Mouse (Mus musculus): ENCODE results near the gene Slfn14. TPM values are rescaled to one million over a fixed set of nuclear protein-coding genes. Genes with fewer than 3 reads are reported as not detected.
A peak's percentile ranks its signal among the peaks of the same experiment; 100 is the strongest.

Slfn14 gene
- total and polyA plus RNA-seq, 3 experiments: 0.04 to 0.19 TPM; not detected in 1

DNA sequence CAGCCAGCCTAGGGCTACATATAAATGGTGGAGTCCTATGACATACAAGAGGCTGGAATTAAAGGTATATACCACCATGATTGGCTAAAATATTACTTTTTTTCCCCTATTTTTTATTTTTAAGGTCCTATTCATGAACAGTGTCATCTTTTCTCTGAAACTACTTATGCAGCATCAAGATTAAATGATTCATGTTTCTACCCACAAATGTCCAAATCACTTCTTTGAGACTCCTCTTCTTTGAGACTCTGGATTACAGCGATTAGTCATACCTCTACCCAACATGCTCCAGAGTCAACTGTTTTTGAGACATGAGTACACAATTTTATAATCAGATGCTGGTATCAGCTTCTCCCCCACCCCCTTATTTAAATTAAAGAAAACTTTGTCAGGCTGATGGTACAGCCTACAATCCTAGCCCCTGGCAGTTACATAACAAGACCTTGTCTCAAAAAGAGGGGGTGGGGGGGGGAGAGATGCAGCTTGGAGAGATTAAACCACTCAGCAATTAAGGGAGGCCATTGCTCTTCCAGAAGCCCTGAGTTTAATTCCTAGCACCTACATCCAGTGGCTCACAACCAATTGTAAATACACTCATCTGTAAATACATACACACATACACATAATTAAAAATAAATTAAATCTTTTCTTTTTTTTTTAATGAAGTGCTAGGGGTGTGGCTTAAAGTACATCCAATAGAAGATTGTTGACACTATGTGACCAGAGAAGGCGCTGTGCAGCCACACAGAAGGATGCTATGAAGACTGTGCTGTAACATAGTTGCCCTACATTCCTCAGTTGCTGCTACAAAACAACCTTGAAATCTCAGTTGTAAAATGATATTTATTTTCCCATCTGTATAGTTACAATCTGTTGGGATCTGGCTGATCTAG lies 14.3 kb downstream of the Slfn14 start:
- Histone ChIP-seq H3K4me3 (ENCODE audit: control insufficient read depth in 1 of 2, insufficient read depth in 1 of 2, low read depth in 2 of 2, low read length in 2 of 2) (no peak overlapping the region), H3K9me3 (replicated peaks; ENCODE audit: insufficient read depth, low read length) (no peaks in the 10 kb centered on the region), H3K79me2 (ENCODE audit: control insufficient read depth, insufficient read depth, low read length, poor library complexity) (no peaks in the 10 kb centered on the region), H3K27me3 (ENCODE audit: control insufficient read depth in 1 of 2, insufficient read depth in 2 of 2, low read length in 2 of 2) (no peaks in the 10 kb centered on the region), H3K27ac (ENCODE audit: control insufficient read depth, low read depth, low read length) (peak overlapping the region; percentile 22; the same call in 1 of the 2 replicates), H3K36me3 (ENCODE audit: control insufficient read depth in 1 of 2, insufficient read depth in 2 of 2, low read length in 2 of 2) (peaks cover 0 to 8% of the 10 kb centered on the region in 2 experiments; a peak in 1 of 4 replicates), H3K9ac (ENCODE audit: control insufficient read depth, low read depth, low read length, poor library complexity, severe bottlenecking) (no peak overlapping the region), H3K4me1 (ENCODE audit: control insufficient read depth in 1 of 2, insufficient read depth in 2 of 2, low read length in 2 of 2) (peaks cover 0 to 18% of the 10 kb centered on the region in 2 experiments; a peak in 2 of 4 replicates)
- peak; percentile 80 for DNase-seq (ENCODE audit: low read depth, low spot score)
- TF ChIP-seq MEF2A (IDR thresholded peaks at IDR 0.05; ENCODE audit: extremely low read depth, insufficient replicate concordance, low read depth, low read length, poor library complexity, severe bottlenecking) (no peak), MXI1 (IDR thresholded peaks at IDR 0.05; ENCODE audit: low read depth, low read length) (no peak), ZKSCAN1 (IDR thresholded peaks at IDR 0.05; ENCODE audit: low read depth, low read length) (no peak), SMC3 (IDR thresholded peaks at IDR 0.05; ENCODE audit: low read depth, low read length) (peak; percentile 32; the same call in 1 of the 2 replicates), EP300 (IDR thresholded peaks at IDR 0.05; ENCODE audit: low read depth in 1 of 2, low read length in 2 of 2) (peak in 1 of 2 experiments; percentile 60; a peak in 2 of 4 replicates), CTCF (IDR thresholded peaks at IDR 0.05 in 2 of 3, conservative IDR thresholded peaks at IDR 0.05 in 1 of 3; ENCODE audit: control insufficient read depth in 1 of 3, insufficient read depth in 1 of 3, low read depth in 2 of 3, low read length in 3 of 3, poor library complexity in 1 of 3, severe bottlenecking in 1 of 3) (peak; percentile 28 to 70 (median 43); a peak in 4 of 6 replicates), NRF1 (IDR thresholded peaks at IDR 0.05; ENCODE audit: insufficient read depth, low read depth, low read length, poor library complexity, severe bottlenecking) (no peak), MAFK (IDR thresholded peaks at IDR 0.05; ENCODE audit: borderline replicate concordance, low read depth, low read length) (0 out of 2 replicates have a peak, but pooled peaks have one; percentile 14), MYC (IDR thresholded peaks at IDR 0.05; ENCODE audit: low read depth, low read length) (peak; percentile 50; the same call in 1 of the 2 replicates), BHLHE40 (IDR thresholded peaks at IDR 0.05; ENCODE audit: borderline replicate concordance, low read depth, low read length) (no peak), NELFE (IDR thresholded peaks at IDR 0.05; ENCODE audit: low read depth, low read length) (no peak; the same call in none of the 2 replicates), USF2 (IDR thresholded peaks at IDR 0.05; ENCODE audit: borderline replicate concordance in 1 of 2, insufficient read depth in 1 of 2, low read depth in 1 of 2, low read length in 2 of 2) (no peak), GABPA (IDR thresholded peaks at IDR 0.05; ENCODE audit: low read depth, low read length) (no peak), GATA1 (IDR thresholded peaks at IDR 0.05; ENCODE audit: low read depth, low read length) (peak; percentile 80), JUND (IDR thresholded peaks at IDR 0.05; ENCODE audit: low read depth, low read length) (no peak), CHD2 (IDR thresholded peaks at IDR 0.05; ENCODE audit: low read length) (no peak), KAT2A (conservative IDR thresholded peaks at IDR 0.05; ENCODE audit: low read depth, low read length) (no peak), MAZ (IDR thresholded peaks at IDR 0.05; ENCODE audit: low read depth, low read length) (no peak), POLR2AphosphoS5 (IDR thresholded peaks at IDR 0.05; ENCODE audit: borderline replicate concordance, low read depth, low read length) (no peak), UBTF (IDR thresholded peaks at IDR 0.05; ENCODE audit: borderline replicate concordance, insufficient read depth, low read depth, low read length) (no peak), ELF1 (IDR thresholded peaks at IDR 0.05; ENCODE audit: low read depth, low read length) (no peak), RCOR1 (IDR thresholded peaks at IDR 0.05; ENCODE audit: low read depth, low read length) (peak; percentile 69), HCFC1 (IDR thresholded peaks at IDR 0.05; ENCODE audit: low read depth, low read length) (peak; percentile 60; the same call in 1 of the 2 replicates), ETS1 (IDR thresholded peaks at IDR 0.05; ENCODE audit: low read depth, low read length) (no peak), SIN3A (IDR thresholded peaks at IDR 0.05; ENCODE audit: low read length) (peak; percentile 50), MYB (IDR thresholded peaks at IDR 0.05; ENCODE audit: low read depth, low read length) (peak; percentile 32; the same call in 1 of the 2 replicates), POLR2A (IDR thresholded peaks at IDR 0.05; ENCODE audit: control insufficient read depth in 1 of 2, insufficient read depth in 1 of 2, low read depth in 1 of 2, low read length in 2 of 2, poor library complexity in 1 of 2) (no peak; a peak in 2 of 4 replicates), TBP (IDR thresholded peaks at IDR 0.05; ENCODE audit: low read depth, low read length) (0 out of 2 replicates have a peak, but pooled peaks have one; percentile 26), ZNF384 (IDR thresholded peaks at IDR 0.05; ENCODE audit: low read depth, low read length) (peak; percentile 80), MAX (IDR thresholded peaks at IDR 0.05; ENCODE audit: low read length) (no peak), USF1 (IDR thresholded peaks at IDR 0.05; ENCODE audit: low read depth, low read length) (no peak), ZC3H11A (IDR thresholded peaks at IDR 0.05; ENCODE audit: low read depth, low read length) (no peak), CHD1 (IDR thresholded peaks at IDR 0.05; ENCODE audit: low read depth, low read length) (no peak), RAD21 (IDR thresholded peaks at IDR 0.05; ENCODE audit: low read depth, low read length) (peak; percentile 60)
